Mouse (Mus musculus): ENCODE measurements around the gene Dcaf7.
"Not testable (repeated sequence)": the region's sequence is repeated elsewhere in the genome, so short reads cannot be mapped to it uniquely, and the experiment has no call there.

GRCm38 (mm10) chr11:106066616-106067015 is 29.9 kb downstream of the Dcaf7 start:
- not testable (repeated sequence) for TF ChIP-seq CTCF, EP300 (IDR thresholded peaks at IDR 0.05; ENCODE audit: low read depth)

Data from heart, postnatal 0 days (tissue).